Mouse (Mus musculus): ENCODE results near the gene Atp13a5.

- no peak for TF ChIP-seq POLR2A (IDR thresholded peaks at IDR 0.05; ENCODE audit: borderline replicate concordance, extremely low read depth, low read depth, low read length)
- TF ChIP-seq CTCF (IDR thresholded peaks at IDR 0.05; ENCODE audit: insufficient read depth, low read length), result no peak
These were observed 63.1 kb downstream of the Atp13a5 start for GRCm38 (mm10) chr16:29315391-29315790.
